Mouse (Mus musculus) embryonic facial prominence, embryonic 12.5 days (tissue): ENCODE data around the gene Atp8b4. TPM values are rescaled to one million over a fixed set of nuclear protein-coding genes. Genes with fewer than 3 reads are reported as not detected.

Source experiments
- ATAC-seq: fragments of 200-750 bp; cut with Nextera tagmentation; 2 replicates; pipeline ENCODE4 v1.8.0; 2017; ENCODE audit not compliant: insufficient number of reproducible peaks, insufficient read depth, low FRiP score, low TSS enrichment
- H3K27ac ChIP-seq: fragments of 300-500 bp; sonication (generic); 2 replicates; pipeline ENCODE4 v1.5.1; 2016; ENCODE audit warnings: mild to moderate bottlenecking
- H3K27me3 ChIP-seq: fragments of 300-500 bp; sonication (generic); 2 replicates; pipeline ENCODE4 v1.6.1; 2016; ENCODE audit warnings: mild to moderate bottlenecking, moderate library complexity
- H3K36me3 ChIP-seq: fragments of 300-500 bp; sonication (generic); 2 replicates; pipeline ENCODE4 v1.6.1; 2016; ENCODE audit warnings: mild to moderate bottlenecking
- H3K4me1 ChIP-seq: fragments of 300-500 bp; sonication (generic); 2 replicates; pipeline ENCODE4 v1.6.1; 2016
- H3K4me2 ChIP-seq: fragments of 300-500 bp; sonication (generic); replicated peaks from 2 replicates; pipeline ENCODE4 v1.6.1; 2016; ENCODE audit warnings: mild to moderate bottlenecking, moderate library complexity
- H3K4me3 ChIP-seq: fragments of 300-500 bp; sonication (generic); 2 replicates; pipeline ENCODE4 v1.5.1; 2016; ENCODE audit warnings: mild to moderate bottlenecking
- H3K9ac ChIP-seq: fragments of 300-500 bp; sonication (generic); 2 replicates; pipeline ENCODE4 v1.6.1; 2016; ENCODE audit warnings: mild to moderate bottlenecking, moderate library complexity
- H3K9me3 ChIP-seq: fragments of 300-500 bp; sonication (generic); 2 replicates; pipeline ENCODE4 v1.6.1; 2016; ENCODE audit warnings: mild to moderate bottlenecking, moderate library complexity
- WGBS: fragments of 180-500 bp; shearing (Covaris S2); methylation state at CpG from one replicate; pipeline ENCODE4 v1.1.7; 2016; 5-methylcytosine and 5-hydroxymethylcytosine counted together
- polyA plus RNA-seq: library from polyadenylated mRNA; unstranded; fragments of >200 nt; fragmentation: Nextera tagmentation; extraction: Ambion mirVana; gene quantifications from 2 replicates; pipeline ENCODE4 v1.2.1, GENCODE M21; 2016

Atp8b4 gene
- polyA plus RNA-seq, 1 experiment from 2014 or later: 2.6 TPM

DNA sequence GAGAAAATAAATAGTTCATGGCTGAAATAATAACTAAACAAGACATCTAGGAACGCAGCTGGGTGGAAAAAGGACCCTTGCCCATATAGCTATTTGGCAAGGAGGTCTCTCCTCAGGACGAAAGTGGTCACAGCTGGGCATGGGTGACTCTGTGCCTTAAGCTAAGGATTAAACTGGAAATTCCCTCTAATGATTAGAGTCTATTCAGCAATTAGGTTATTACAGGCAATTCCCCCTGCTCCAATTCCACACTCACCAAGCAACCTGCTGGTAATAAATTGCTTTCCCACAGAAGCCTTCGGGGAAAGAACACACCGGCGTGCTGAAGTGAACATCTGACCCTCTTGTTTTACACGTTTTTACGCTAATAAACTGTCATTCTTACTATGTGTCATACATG, 5.2 kb downstream of the Atp8b4 start:
- 66% methylated on average over 7 of the region's 7 CpGs for WGBS
- Histone ChIP-seq H3K9me3 (no peaks in the 10 kb centered on the region), H3K4me2 (no peak overlapping the region), H3K36me3 (no peaks in the 10 kb centered on the region), H3K4me1 (no peaks in the 10 kb centered on the region), H3K27me3 (no peaks in the 10 kb centered on the region), H3K9ac (no peak overlapping the region), H3K27ac (no peak overlapping the region), H3K4me3 (no peak overlapping the region)
- ATAC-seq: no peak

DNA sequence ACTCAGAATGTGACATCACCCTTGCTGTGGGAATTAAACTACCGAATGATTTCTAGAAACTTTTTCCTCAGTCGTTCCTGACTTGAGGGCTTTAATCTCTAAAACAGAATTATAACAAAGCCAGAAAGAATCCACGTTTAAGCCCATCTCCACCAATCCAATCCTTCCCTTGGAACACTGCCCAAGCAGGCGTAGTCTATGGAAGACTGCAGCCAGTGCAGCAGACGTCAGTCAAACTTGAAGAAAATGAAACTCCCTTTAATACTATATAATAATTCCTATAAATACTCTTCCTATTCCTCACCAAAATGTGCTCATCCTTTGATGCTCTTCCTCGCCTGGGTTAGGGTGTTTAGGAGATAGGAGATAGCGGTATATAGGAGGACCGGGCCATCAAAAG, 7.2 kb downstream of the Atp8b4 start:
- no peak overlapping the region for H3K9ac ChIP-seq
- H3K36me3 ChIP-seq: no peaks in the 10 kb centered on the region
- H3K27me3 ChIP-seq: no peaks in the 10 kb centered on the region
- H3K4me2 ChIP-seq: no peak overlapping the region
- 83% methylated on average over 8 of the region's 8 CpGs for WGBS
- no peak overlapping the region for H3K4me3 ChIP-seq
- no peak for ATAC-seq
- H3K9me3 ChIP-seq: no peaks in the 10 kb centered on the region
- no peaks in the 10 kb centered on the region for H3K4me1 ChIP-seq
- no peak overlapping the region for H3K27ac ChIP-seq

DNA sequence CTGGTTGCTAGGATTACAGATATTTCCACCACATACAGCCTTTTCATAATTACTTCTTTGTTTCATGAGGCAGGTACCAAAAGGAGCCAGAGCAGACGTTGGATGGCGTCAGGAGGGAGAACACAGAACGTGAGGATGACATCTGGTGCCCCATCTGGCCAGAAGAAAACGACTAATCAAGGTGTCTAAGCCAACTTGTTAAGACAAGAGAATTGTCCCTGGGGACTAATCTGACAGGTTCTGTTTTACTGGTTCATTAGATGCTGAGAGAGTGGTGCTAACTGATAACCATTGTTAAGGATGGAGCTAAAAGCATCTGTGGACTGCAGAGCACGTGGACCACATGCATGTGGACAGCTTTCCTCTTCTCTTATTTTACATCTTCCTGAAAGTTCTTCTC, 7.8 kb downstream of the Atp8b4 start:
- H3K4me3 ChIP-seq: no peak overlapping the region
- no peaks in the 10 kb centered on the region for H3K4me1 ChIP-seq
- no peak overlapping the region for H3K4me2 ChIP-seq
- WGBS: 64% methylated on average over 5 of the region's 5 CpGs
- H3K27ac ChIP-seq: no peak overlapping the region
- no peak for ATAC-seq
- H3K27me3 ChIP-seq: no peaks in the 10 kb centered on the region
- H3K9ac ChIP-seq: no peak overlapping the region
- H3K36me3 ChIP-seq: no peaks in the 10 kb centered on the region
- no peaks in the 10 kb centered on the region for H3K9me3 ChIP-seq

DNA sequence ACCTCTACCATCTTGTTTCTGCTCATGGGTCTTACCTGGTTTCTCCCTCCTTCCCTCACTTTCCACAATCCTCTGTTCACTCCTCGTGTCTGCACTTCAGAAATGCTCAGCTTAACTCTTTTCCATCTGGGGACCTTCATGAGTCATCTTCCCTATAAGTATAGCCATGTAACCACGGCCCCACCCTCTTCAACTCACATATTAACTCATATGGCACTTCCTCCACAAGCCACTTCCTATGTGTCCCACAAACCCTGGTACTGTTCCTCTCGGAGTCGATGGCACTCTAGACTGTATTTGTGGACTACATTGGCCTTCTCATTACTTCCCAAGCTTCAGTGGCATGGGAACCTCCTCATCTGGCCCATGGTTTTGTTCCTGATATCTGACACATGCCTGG, 9.0 kb downstream of the Atp8b4 start:
- WGBS: 83% methylated on average over 4 of the region's 4 CpGs
- no peak overlapping the region for H3K4me3 ChIP-seq
- H3K27me3 ChIP-seq: no peaks in the 10 kb centered on the region
- H3K4me2 ChIP-seq: no peak overlapping the region
- H3K4me1 ChIP-seq: no peaks in the 10 kb centered on the region
- no peaks in the 10 kb centered on the region for H3K36me3 ChIP-seq
- ATAC-seq: no peak
- no peaks in the 10 kb centered on the region for H3K9me3 ChIP-seq
- H3K27ac ChIP-seq: no peak overlapping the region
- H3K9ac ChIP-seq: no peak overlapping the region

DNA sequence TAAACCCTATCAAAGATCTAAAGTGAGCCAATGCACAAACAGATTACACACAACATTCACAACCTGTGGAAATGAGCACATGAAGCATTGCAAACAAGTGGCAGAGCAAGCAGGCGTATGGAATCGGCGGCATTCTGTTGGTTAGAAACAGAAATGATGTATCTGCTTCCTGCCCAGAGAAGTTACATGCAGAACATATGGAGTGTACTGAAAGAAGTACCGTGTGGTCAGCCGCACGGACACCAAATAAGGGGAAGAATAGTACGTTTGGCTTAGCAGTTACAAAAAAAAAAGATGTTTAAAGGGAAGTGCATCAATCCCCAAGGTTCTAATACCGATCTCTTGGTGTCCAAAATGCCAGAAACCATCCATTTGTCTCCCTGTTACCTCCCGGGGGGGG, 9.9 kb downstream of the Atp8b4 start:
- ATAC-seq: no peak
- Histone ChIP-seq H3K9ac (no peak overlapping the region), H3K9me3 (no peaks in the 10 kb centered on the region), H3K36me3 (no peaks in the 10 kb centered on the region), H3K27me3 (no peaks in the 10 kb centered on the region), H3K27ac (no peak overlapping the region), H3K4me3 (no peak overlapping the region), H3K4me2 (no peak overlapping the region), H3K4me1 (no peaks in the 10 kb centered on the region)
- 88% methylated on average over 9 of the region's 9 CpGs for WGBS

DNA sequence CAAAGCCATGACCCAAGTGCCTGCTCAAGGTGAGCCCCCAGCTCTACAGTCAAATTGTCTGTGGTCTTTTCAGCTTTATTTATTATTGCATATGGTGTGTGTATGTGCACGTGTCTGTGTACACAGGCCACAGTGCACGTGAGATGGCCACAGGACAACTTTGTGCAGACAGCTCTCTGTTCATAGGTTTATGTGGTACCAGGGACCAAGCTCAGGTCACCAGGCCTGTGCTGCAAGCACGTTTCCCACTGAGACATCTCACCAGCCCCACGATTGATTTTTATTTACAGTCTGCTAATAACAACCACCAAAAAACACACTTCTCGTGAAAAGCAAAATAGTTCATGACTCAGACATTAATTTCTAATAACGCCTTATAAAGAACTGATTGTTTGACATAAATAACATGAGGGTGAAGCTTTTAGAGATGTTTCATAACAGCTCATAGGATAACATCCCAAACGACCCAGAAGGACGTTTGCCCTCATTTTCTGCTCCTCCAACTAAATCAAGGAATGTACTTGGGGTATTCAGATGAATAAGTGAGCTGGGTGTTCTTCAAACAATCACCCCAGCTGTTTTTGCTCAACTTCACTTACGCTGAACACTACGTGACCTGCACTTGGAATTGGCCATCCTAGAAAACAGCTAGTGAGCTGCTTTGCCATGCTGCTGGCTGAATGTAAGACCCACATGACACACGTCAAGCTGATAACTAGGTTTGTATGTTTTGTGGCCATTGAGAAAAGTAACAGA, 15.0 kb downstream of the Atp8b4 start:
- Histone ChIP-seq H3K9me3 (no peaks in the 10 kb centered on the region), H3K4me3 (no peak overlapping the region), H3K9ac (no peak overlapping the region), H3K4me1 (no peaks in the 10 kb centered on the region), H3K4me2 (no peak overlapping the region), H3K27me3 (no peaks in the 10 kb centered on the region), H3K36me3 (no peaks in the 10 kb centered on the region), H3K27ac (no peak overlapping the region)
- 81% methylated on average over 11 of the region's 11 CpGs for WGBS
- no peak for ATAC-seq

DNA sequence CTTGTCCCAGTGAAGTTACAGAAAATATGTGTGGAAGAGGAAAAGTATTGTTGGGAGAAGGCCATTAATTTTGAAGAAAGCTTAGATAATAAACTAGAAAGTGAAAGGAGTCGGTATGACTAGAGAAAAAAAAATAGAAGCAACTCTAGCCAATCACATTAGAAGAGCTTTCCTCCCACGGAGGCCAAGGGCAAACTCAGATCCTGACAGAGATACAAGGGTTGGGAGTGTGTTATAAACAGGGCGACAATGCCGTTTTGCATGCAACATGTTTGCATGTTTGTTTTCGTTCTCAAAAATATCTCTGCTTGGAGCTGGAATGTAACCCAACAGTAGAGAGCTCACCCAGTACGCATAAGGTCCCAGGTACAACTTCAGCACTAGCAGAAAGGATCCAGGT, 17.1 kb downstream of the Atp8b4 start:
- no peaks in the 10 kb centered on the region for H3K4me1 ChIP-seq
- H3K4me3 ChIP-seq: no peak overlapping the region
- ATAC-seq: no peak
- no peaks in the 10 kb centered on the region for H3K9me3 ChIP-seq
- no peaks in the 10 kb centered on the region for H3K27me3 ChIP-seq
- H3K36me3 ChIP-seq: no peaks in the 10 kb centered on the region
- 78% methylated on average over 6 of the region's 6 CpGs for WGBS
- no peak overlapping the region for H3K9ac ChIP-seq
- H3K4me2 ChIP-seq: no peak overlapping the region
- no peak overlapping the region for H3K27ac ChIP-seq

DNA sequence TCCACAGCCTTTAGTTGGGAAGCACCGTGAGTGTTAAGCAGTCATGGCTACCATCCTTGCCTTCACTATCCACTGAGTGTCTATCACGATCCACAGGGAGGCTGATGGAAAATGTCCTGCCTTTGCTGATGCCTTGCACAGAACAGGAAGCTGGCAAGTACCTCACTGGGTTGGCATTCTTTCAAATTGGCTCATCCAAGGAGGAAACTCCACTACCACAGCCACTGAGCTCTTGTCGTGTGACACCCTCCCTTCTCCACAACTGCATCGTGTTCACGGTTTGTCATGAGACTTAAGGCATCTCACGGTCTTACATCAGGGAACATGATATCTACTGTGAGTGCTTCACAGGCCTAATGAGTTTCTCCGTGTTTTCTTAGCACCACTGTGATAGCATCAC, 22.9 kb downstream of the Atp8b4 start:
- WGBS: 87% methylated on average over 7 of the region's 7 CpGs
- no peak for ATAC-seq
- Histone ChIP-seq H3K4me2 (no peak overlapping the region), H3K4me3 (no peak overlapping the region), H3K9ac (no peak overlapping the region), H3K27ac (no peak overlapping the region), H3K9me3 (no peaks in the 10 kb centered on the region), H3K36me3 (no peaks in the 10 kb centered on the region), H3K27me3 (no peaks in the 10 kb centered on the region), H3K4me1 (no peaks in the 10 kb centered on the region)

DNA sequence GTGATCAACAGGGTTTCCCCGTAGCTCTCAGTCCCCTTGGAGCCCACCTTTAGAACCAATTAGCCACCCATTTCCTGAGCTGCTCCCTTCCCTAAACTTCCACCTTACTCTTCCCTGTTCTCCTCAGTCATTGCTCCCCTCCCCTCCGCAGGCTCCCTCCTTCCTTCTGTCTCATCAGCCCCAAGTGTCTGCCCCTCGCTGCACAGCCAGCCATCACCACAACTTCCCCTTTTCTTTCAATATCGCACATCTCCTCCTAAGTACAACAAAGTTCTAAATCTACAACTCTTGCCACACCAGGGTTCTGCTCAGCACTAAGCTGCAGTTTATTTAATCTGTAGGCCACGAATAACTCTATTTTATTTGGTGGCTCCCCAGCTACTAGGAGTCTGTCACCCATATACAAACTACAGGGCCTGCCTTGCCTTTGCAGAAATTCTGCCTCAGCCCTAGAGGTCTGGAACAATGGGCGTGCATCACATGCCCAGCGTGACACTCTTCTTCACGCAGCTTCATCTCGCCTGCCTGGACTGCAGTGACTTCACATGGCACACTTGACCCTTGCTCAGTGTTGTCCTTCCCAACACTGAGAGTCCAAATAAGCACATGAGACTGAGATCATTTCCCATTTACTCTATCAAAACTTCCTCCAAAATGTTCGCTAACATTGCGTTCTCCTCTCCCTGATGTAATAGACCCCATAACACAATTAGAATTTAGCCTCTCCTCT, 24.6 kb downstream of the Atp8b4 start:
- Histone ChIP-seq H3K27ac (no peak overlapping the region), H3K4me2 (no peak overlapping the region), H3K27me3 (no peaks in the 10 kb centered on the region), H3K9me3 (no peaks in the 10 kb centered on the region), H3K9ac (no peak overlapping the region), H3K4me3 (no peak overlapping the region), H3K36me3 (no peaks in the 10 kb centered on the region), H3K4me1 (no peaks in the 10 kb centered on the region)
- WGBS: 85% methylated on average over 11 of the region's 11 CpGs
- no peak for ATAC-seq

DNA sequence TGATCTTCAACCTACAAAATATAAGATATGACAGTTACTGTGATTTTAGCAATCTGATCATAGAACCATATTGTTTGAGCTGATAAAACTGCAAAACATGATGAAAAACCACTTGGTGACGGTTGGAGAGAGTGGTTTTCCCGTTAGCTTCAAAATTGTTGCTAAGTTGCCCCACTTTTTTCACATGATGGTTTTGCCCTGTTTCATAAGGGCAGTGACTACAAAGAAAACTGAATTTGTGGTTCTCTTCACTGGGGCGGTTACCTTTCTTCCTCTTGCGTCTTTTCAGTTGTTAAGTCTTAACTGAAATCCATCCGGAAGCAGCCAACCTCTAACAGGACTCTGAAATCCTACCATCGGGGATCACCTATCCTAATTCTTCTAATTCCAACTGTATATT, 26.5 kb downstream of the Atp8b4 start:
- Histone ChIP-seq H3K4me1 (no peaks in the 10 kb centered on the region), H3K4me2 (no peak overlapping the region), H3K27me3 (no peaks in the 10 kb centered on the region), H3K27ac (no peak overlapping the region), H3K36me3 (no peaks in the 10 kb centered on the region), H3K4me3 (no peak overlapping the region), H3K9me3 (no peaks in the 10 kb centered on the region), H3K9ac (no peak overlapping the region)
- 94% methylated on average over 6 of the region's 6 CpGs for WGBS
- ATAC-seq: no peak

DNA sequence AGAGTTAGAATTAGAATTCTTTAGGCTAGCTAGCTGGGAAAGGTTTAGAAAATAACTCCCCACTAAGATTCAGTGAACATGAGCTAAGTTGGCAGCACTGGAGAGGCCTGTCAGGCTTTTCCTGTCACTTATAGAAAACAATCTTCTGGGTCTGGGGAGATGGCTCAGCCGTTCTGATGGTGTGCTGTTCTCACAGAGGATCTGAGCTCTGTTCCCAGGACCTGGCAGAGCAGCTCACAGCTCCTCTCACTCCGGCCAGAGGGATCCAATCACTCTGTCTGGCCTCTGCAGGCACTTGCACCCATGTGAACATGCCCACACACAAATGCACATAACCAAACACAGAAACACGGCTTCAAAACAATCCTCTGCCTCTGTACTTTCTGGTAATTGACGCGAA, 27.6 kb downstream of the Atp8b4 start:
- no peak for ATAC-seq
- Histone ChIP-seq H3K36me3 (no peaks in the 10 kb centered on the region), H3K4me2 (no peak overlapping the region), H3K27ac (no peak overlapping the region), H3K27me3 (no peaks in the 10 kb centered on the region), H3K4me3 (no peak overlapping the region), H3K9ac (no peak overlapping the region), H3K9me3 (no peaks in the 10 kb centered on the region), H3K4me1 (no peaks in the 10 kb centered on the region)
- 74% methylated on average over 5 of the region's 5 CpGs for WGBS

DNA sequence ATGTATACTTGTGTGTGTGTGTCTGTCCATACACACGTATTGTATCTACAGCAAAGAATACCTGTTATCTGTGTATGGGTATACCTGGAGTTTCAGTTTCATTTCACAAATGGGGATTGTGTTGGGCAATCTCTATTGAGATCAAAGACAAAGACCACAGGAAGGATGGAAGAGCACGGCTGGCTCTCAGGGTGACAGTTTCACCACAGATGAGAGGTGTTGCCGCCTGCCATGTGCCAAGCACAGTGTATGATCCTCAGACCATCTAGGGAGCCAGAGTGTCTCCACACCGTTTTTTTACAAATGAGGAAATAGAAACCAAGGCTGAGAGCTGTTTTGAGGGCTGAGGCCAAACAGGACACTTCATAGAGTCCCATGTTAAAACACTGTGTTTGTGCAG, 32.7 kb downstream of the Atp8b4 start:
- H3K4me1 ChIP-seq: no peaks in the 10 kb centered on the region
- H3K27ac ChIP-seq: no peak overlapping the region
- H3K4me3 ChIP-seq: no peak overlapping the region
- no peak overlapping the region for H3K9ac ChIP-seq
- WGBS: 77% methylated on average over 4 of the region's 4 CpGs
- ATAC-seq: no peak
- no peaks in the 10 kb centered on the region for H3K27me3 ChIP-seq
- H3K36me3 ChIP-seq: no peaks in the 10 kb centered on the region
- no peaks in the 10 kb centered on the region for H3K9me3 ChIP-seq
- H3K4me2 ChIP-seq: no peak overlapping the region
